Mouse (Mus musculus) heart, postnatal 0 days (tissue): ENCODE results near the gene Serpine1. TPM values are rescaled to one million over a fixed set of nuclear protein-coding genes. Genes with fewer than 3 reads are reported as not detected.

Experiments
- ATAC-seq: fragments of 200-750 bp; cut with Nextera tagmentation; 2 replicates; pipeline ENCODE4 v1.8.0; 2017; ENCODE audit warnings: low read depth, moderate number of reproducible peaks, moderate library complexity; ENCODE audit not compliant: insufficient read depth
- DNase-seq: peaks from one replicate; pipeline ENCODE4 v3.0.0-alpha.2; 2016; ENCODE audit warnings: low spot score
- H3K27ac ChIP-seq: fragments of 300-500 bp; sonication (generic); 2 replicates; pipeline ENCODE4 v1.5.1; 2014; ENCODE audit warnings: low read depth, mild to moderate bottlenecking
- H3K27me3 ChIP-seq: fragments of 300-500 bp; sonication (generic); 2 replicates; pipeline ENCODE4 v1.6.1; 2014; ENCODE audit warnings: low read length, mixed read lengths; ENCODE audit not compliant: control insufficient read depth, insufficient read depth
- H3K36me3 ChIP-seq: fragments of 300-500 bp; sonication (generic); replicated peaks from 2 replicates; pipeline ENCODE4 v1.6.1; 2014; ENCODE audit warnings: low read length, mixed read lengths; ENCODE audit not compliant: control insufficient read depth, insufficient read depth
- H3K4me1 ChIP-seq: fragments of 300-500 bp; sonication (generic); 2 replicates; pipeline ENCODE4 v1.6.1; 2014; ENCODE audit warnings: antibody characterized with exemption; ENCODE audit not compliant: control insufficient read depth, insufficient read depth
- H3K4me2 ChIP-seq: fragments of 300-500 bp; sonication (generic); 2 replicates; pipeline ENCODE4 v1.6.1; 2014; ENCODE audit warnings: low read depth, mild to moderate bottlenecking, low read length, moderate library complexity
- H3K4me3 ChIP-seq: fragments of 300-500 bp; sonication (generic); 2 replicates; pipeline ENCODE4 v1.5.1; 2014; ENCODE audit warnings: low read depth, low read length
- H3K9ac ChIP-seq: fragments of 300-500 bp; sonication (generic); replicated peaks from 2 replicates; pipeline ENCODE4 v1.6.1; 2014; ENCODE audit warnings: low read depth, low read length, mixed read lengths
- H3K9me3 ChIP-seq: fragments of 300-500 bp; sonication (generic); replicated peaks from 2 replicates; pipeline ENCODE4 v1.6.1; 2016; ENCODE audit warnings: low read length; ENCODE audit not compliant: control insufficient read depth
- CTCF ChIP-seq: IDR thresholded peaks from 2 replicates; pipeline ENCODE4 v1.5.1; 2016; ENCODE audit warnings: antibody characterized with exemption, control low read depth, low read depth
- EP300 ChIP-seq: IDR thresholded peaks from 2 replicates; pipeline ENCODE4 v1.6.1; 2016; ENCODE audit warnings: antibody characterized with exemption, low read depth
- WGBS: fragments of 180-500 bp; shearing (Covaris S2); extraction: QIAGEN DNeasy Blood & Tissue Kit; methylation state at CpG from one replicate; pipeline ENCODE4 v1.1.7; 2014; 5-methylcytosine and 5-hydroxymethylcytosine counted together
- polyA plus RNA-seq: library from polyadenylated mRNA; unstranded; fragments of >200 nt; fragmentation: Nextera tagmentation; extraction: Ambion mirVana; gene quantifications from 2 replicates; pipeline ENCODE4 v1.2.1, GENCODE M21; 2015
- total RNA-seq: library from RNA; depleted of rRNA; stranded (reverse); fragments of >200 nt; gene quantifications from 2 replicates; pipeline ENCODE4 v1.2.3, GENCODE M21; 2014; ENCODE audit warnings: low replicate concordance

Serpine1 gene
- total and polyA plus RNA-seq, 2 experiments from 2014 or later, result 0.93 to 19.1 TPM

- DNase-seq, result peak; percentile 82
- Histone ChIP-seq H3K9me3 (no peaks in the 10 kb centered on the region), H3K27ac (no peak overlapping the region), H3K36me3 (peaks cover 27% of the 10 kb centered on the region), H3K27me3 (peaks cover 47% of the 10 kb centered on the region), H3K4me2 (peak overlapping the region; percentile 69), H3K4me3 (peak overlapping the region; percentile 37), H3K9ac (no peak overlapping the region; the same call in 1 of the 2 replicates), H3K4me1 (peaks cover 30% of the 10 kb centered on the region)
- peak; percentile 79 for ATAC-seq
- WGBS, result under 1% methylated on average over 36 of the region's 49 CpGs
- TF ChIP-seq CTCF (no peak), EP300 (no peak)
Observed at GRCm38 (mm10) chr5:137032641-137033074, 39.4 kb downstream of the Serpine1 start.

- TF ChIP-seq CTCF, result no peak
- Histone ChIP-seq H3K4me2 (peak overlapping the region; percentile 69), H3K4me1 (peaks cover 30% of the 10 kb centered on the region), H3K4me3 (peak overlapping the region; percentile 37), H3K36me3 (peaks cover 21% of the 10 kb centered on the region), H3K9ac (no peak overlapping the region), H3K9me3 (no peaks in the 10 kb centered on the region), H3K27ac (no peak overlapping the region), H3K27me3 (peaks cover 50% of the 10 kb centered on the region)
- no peak for ATAC-seq
- WGBS, result under 1% methylated on average over 30 of the region's 33 CpGs
- no peak for DNase-seq
Observed at GRCm38 (mm10) chr5:137032033-137032421, 40.0 kb downstream of the Serpine1 start.

GRCm38 (mm10) chr5:137031076-137032032 lies 40.7 kb downstream of the Serpine1 start:
- TF ChIP-seq EP300 (no peak), CTCF (no peak)
- no peaks in the 10 kb centered on the region for H3K9me3 ChIP-seq
- ATAC-seq, result 0 out of 2 replicates have a peak, but pooled peaks have one; percentile 19
- no peak overlapping the region for H3K9ac ChIP-seq
- H3K27ac ChIP-seq, result no peak overlapping the region
- peaks cover 30% of the 10 kb centered on the region for H3K4me1 ChIP-seq
- under 1% methylated on average over 76 of the region's 78 CpGs for WGBS
- H3K4me3 ChIP-seq, result peak overlapping the region; percentile 37
- H3K27me3 ChIP-seq, result peaks cover 57% of the 10 kb centered on the region
- peaks cover 15% of the 10 kb centered on the region for H3K36me3 ChIP-seq
- no peak for DNase-seq
- H3K4me2 ChIP-seq, result peak overlapping the region; percentile 69

- peaks cover 7% of the 10 kb centered on the region for H3K36me3 ChIP-seq
- WGBS, result 11% methylated on average over 22 of the region's 22 CpGs
- no peak overlapping the region for H3K4me2 ChIP-seq
- H3K27me3 ChIP-seq, result peaks cover 66% of the 10 kb centered on the region
- ATAC-seq (no peak), DNase-seq (no peak)
- peaks cover 30% of the 10 kb centered on the region for H3K4me1 ChIP-seq
- H3K9ac ChIP-seq, result no peak overlapping the region
- no peak overlapping the region for H3K4me3 ChIP-seq
- H3K9me3 ChIP-seq, result no peaks in the 10 kb centered on the region
- TF ChIP-seq EP300 (no peak), CTCF (no peak)
- no peak overlapping the region for H3K27ac ChIP-seq
Observed at GRCm38 (mm10) chr5:137030416-137030810, 41.7 kb downstream of the Serpine1 start.

GRCm38 (mm10) chr5:137029643-137030415 lies 42.2 kb downstream of the Serpine1 start:
- Histone ChIP-seq H3K4me1 (peaks cover 30% of the 10 kb centered on the region), H3K4me2 (peak overlapping the region; percentile 49), H3K4me3 (peak overlapping the region; percentile 18), H3K27me3 (peaks cover 72% of the 10 kb centered on the region), H3K9ac (no peak overlapping the region), H3K36me3 (peaks cover under 1% of the 10 kb centered on the region; the same call in 1 of the 2 replicates), H3K27ac (no peak overlapping the region), H3K9me3 (no peaks in the 10 kb centered on the region)
- 2% methylated on average over 52 of the region's 52 CpGs for WGBS
- DNase-seq (peak; percentile 93), ATAC-seq (peak; percentile 83)
- TF ChIP-seq EP300 (no peak), CTCF (no peak)
